Mouse (Mus musculus) lung, postnatal 0 days (tissue): ENCODE measurements around the gene Atp5g1.

ENCODE experiments used
- CTCF ChIP-seq: IDR thresholded peaks from 2 replicates; pipeline ENCODE4 v1.5.1; 2016; ENCODE audit warnings: antibody characterized with exemption, mild to moderate bottlenecking
- EP300 ChIP-seq: IDR thresholded peaks from 2 replicates; pipeline ENCODE4 v1.6.1; 2016; ENCODE audit warnings: antibody characterized with exemption, mild to moderate bottlenecking, control low read depth

DNA sequence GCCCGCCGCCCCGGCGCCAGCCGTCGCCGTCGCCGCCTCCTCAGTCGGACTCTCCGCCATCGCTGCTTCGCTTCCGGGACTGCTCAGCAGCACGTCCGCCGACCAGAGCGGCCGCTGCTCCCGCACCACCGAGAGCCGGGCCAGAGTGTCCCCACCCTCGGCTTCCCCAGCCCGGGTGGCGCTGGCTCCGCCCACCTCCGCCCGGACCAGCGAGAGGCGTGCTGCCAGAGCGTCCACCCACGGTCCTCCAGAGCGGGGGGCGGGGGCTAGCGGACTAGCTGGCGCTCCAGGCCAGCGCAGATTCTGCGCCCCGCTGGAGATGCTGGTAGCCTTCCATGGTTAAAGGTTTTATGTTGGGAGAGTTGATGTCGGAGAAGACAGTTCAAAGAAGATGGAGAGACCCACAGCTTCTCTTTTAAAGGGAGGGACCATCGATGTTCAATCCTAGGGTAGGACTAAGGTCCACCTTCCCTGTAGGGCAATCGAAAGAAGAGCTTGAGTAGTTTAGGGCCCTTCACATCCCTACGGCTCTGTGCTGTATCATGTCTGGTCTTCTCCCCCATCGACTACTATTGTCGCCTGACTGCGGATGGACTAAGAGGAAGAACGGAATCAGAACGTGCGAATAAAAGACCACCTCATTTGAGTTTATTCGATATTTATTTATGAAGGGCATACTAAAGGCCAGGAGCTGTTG, 10.1 kb downstream of the Atp5g1 start, which contains the start of gene Ube2z:
- TF ChIP-seq CTCF (peak; percentile 38), EP300 (no peak)
